Mouse (Mus musculus) bone marrow, adult 2 months (tissue): ENCODE measurements around the gene Il17ra. TPM values are rescaled to one million over a fixed set of nuclear protein-coding genes. Genes with fewer than 3 reads are reported as not detected.

Experiments used
- H3K27ac ChIP-seq: fragments of 200-500 bp; 2 replicates; pipeline ENCODE4 v1.5.1; 2012; ENCODE audit warnings: low read depth, mild to moderate bottlenecking, control low read depth, inconsistent platforms, low read length; ENCODE audit not compliant: control insufficient read depth, poor library complexity, insufficient read depth
- H3K4me1 ChIP-seq: fragments of 200-500 bp; 2 replicates; pipeline ENCODE4 v1.6.1; 2011; ENCODE audit warnings: low read length; ENCODE audit not compliant: control insufficient read depth, insufficient read depth
- H3K4me3 ChIP-seq: fragments of 200-500 bp; replicated peaks from 2 replicates; pipeline ENCODE3; 2011; ENCODE audit warnings: mild to moderate bottlenecking, low read depth, low read length, control low read depth; ENCODE audit not compliant: control insufficient read depth
- CTCF ChIP-seq: fragments of 200-500 bp; IDR thresholded peaks from 2 replicates; pipeline ENCODE4 v1.5.1; 2011; ENCODE audit warnings: low read length, control low read depth; ENCODE audit not compliant: control insufficient read depth, insufficient read depth
- POLR2A ChIP-seq: fragments of 200-500 bp; IDR thresholded peaks from 2 replicates; pipeline ENCODE4 v1.6.1; 2011; ENCODE audit warnings: low read depth, mild to moderate bottlenecking, control low read depth, low read length, borderline replicate concordance; ENCODE audit not compliant: control insufficient read depth
- WGBS: fragments of 180-500 bp; shearing (Covaris S2); methylation state at CpG from one replicate; pipeline ENCODE4 v1.1.7; 2018; 5-methylcytosine and 5-hydroxymethylcytosine counted together
- polyA plus RNA-seq: library from polyadenylated mRNA; stranded (reverse); fragments of >200 nt; gene quantifications from 2 replicates; pipeline ENCODE4 v1.2.4, GENCODE M21; 2011; ENCODE audit warnings: low replicate concordance; ENCODE audit not compliant: missing spikeins, insufficient read depth, insufficient read length

Il17ra gene
- polyA plus RNA-seq, 1 experiment: 57.8 TPM

- TF ChIP-seq CTCF (no peak), POLR2A (no peak)
- no peak overlapping the region for H3K27ac ChIP-seq
- peaks cover 10% of the 10 kb centered on the region for H3K4me1 ChIP-seq
- no peak overlapping the region for H3K4me3 ChIP-seq
- 2% methylated on average over 11 of the region's 11 CpGs for WGBS
These were observed 8.4 kb upstream of the Il17ra start for GRCm38 (mm10) chr6:120454627-120455077.

- no peak overlapping the region for H3K4me3 ChIP-seq
- whole genome bisulfite sequencing: 60% methylated on average over 7 of the region's 7 CpGs
- H3K4me1 ChIP-seq: peaks cover 10% of the 10 kb centered on the region
- TF ChIP-seq POLR2A (no peak), CTCF (peak; percentile 21; the same call in 1 of the 2 replicates)
- H3K27ac ChIP-seq: no peak overlapping the region
These were observed 6.0 kb upstream of the Il17ra start for GRCm38 (mm10) chr6:120457074-120457473.

- TF ChIP-seq POLR2A: no peak
- no peak for TF ChIP-seq CTCF
- WGBS: 74% methylated on average over 5 of the region's 5 CpGs
These were observed 5.3 kb upstream of the Il17ra start for GRCm38 (mm10) chr6:120457751-120458150.

GRCm38 (mm10) chr6:120461217-120461616 lies 1.8 kb upstream of the Il17ra start:
- 90% methylated on average over 15 of the region's 15 CpGs for WGBS
- TF ChIP-seq POLR2A (no peak), CTCF (no peak)
- no peak overlapping the region for H3K27ac ChIP-seq
- H3K4me1 ChIP-seq: peaks cover 2% of the 10 kb centered on the region; the same call in 1 of the 2 replicates
- no peak overlapping the region for H3K4me3 ChIP-seq

More at GRCm38 (mm10) chr6:120457751-120458150, 5.3 kb upstream of the Il17ra start:
- Histone ChIP-seq H3K4me3 (no peak overlapping the region), H3K4me1 (peaks cover 10% of the 10 kb centered on the region), H3K27ac (no peak overlapping the region)

GRCm38 (mm10) chr6:120462251-120462650 lies 796 bp upstream of the Il17ra start:
- 76% methylated on average over 6 of the region's 6 CpGs for WGBS
- H3K27ac ChIP-seq: no peak overlapping the region
- H3K4me1 ChIP-seq: peaks cover 3% of the 10 kb centered on the region; the same call in 1 of the 2 replicates
- TF ChIP-seq POLR2A (no peak), CTCF (no peak)
- H3K4me3 ChIP-seq: no peak overlapping the region

- Histone ChIP-seq H3K4me1 (peaks cover 6% of the 10 kb centered on the region; the same call in 1 of the 2 replicates), H3K27ac (peak overlapping the region; percentile 98), H3K4me3 (peak overlapping the region; percentile 95)
- WGBS: under 1% methylated on average over 11 of the region's 11 CpGs
- TF ChIP-seq POLR2A (no peak), CTCF (peak; percentile 17; the same call in 1 of the 2 replicates)
These were observed 837 bp downstream of the Il17ra start for GRCm38 (mm10) chr6:120463884-120464283.

- TF ChIP-seq POLR2A (no peak), CTCF (no peak)
- H3K27ac ChIP-seq: peak overlapping the region; percentile 98
- 7% methylated on average over 9 of the region's 9 CpGs for WGBS
- H3K4me3 ChIP-seq: peak overlapping the region; percentile 95
- H3K4me1 ChIP-seq: peaks cover 6% of the 10 kb centered on the region; the same call in 1 of the 2 replicates
These were observed 1.4 kb downstream of the Il17ra start for GRCm38 (mm10) chr6:120464406-120464939.

GRCm38 (mm10) chr6:120465393-120465792 lies 2.3 kb downstream of the Il17ra start:
- Histone ChIP-seq H3K4me3 (no peak overlapping the region), H3K4me1 (peaks cover 10% of the 10 kb centered on the region; the same call in 1 of the 2 replicates), H3K27ac (peak overlapping the region; percentile 1; the same call in 1 of the 2 replicates)
- TF ChIP-seq CTCF (no peak), POLR2A (no peak)
- WGBS: 11% methylated on average over 4 of the region's 4 CpGs

- TF ChIP-seq POLR2A: no peak
- TF ChIP-seq CTCF: no peak
- under 1% methylated on average over 10 of the region's 10 CpGs for WGBS
- H3K27ac ChIP-seq: peak overlapping the region; percentile 88
- peak overlapping the region; percentile 52 for H3K4me3 ChIP-seq
- H3K4me1 ChIP-seq: peaks cover 12% of the 10 kb centered on the region; the same call in 1 of the 2 replicates
These were observed 3.7 kb downstream of the Il17ra start for GRCm38 (mm10) chr6:120466609-120467329.
